Mouse (Mus musculus) megakaryocyte, embryonic 14.5 days (primary cell): ENCODE measurements at regions not wholly inside any gene's neighbourhood (a gene's known extent, or its start where the extent isn't known, plus 50 kb on each side); places are given as distances from the start of the nearest gene placed in this dataset.

ENCODE experiments used
- FLI1 ChIP-seq: IDR thresholded peaks from 2 replicates; pipeline ENCODE4 v1.6.1; 2012; ENCODE audit warnings: low read length, inconsistent platforms, mixed read lengths
- GATA1 ChIP-seq: IDR thresholded peaks from 3 replicates; pipeline ENCODE4 v1.6.1; 2012; ENCODE audit warnings: mixed read lengths, low read length, inconsistent platforms, borderline replicate concordance

DNA sequence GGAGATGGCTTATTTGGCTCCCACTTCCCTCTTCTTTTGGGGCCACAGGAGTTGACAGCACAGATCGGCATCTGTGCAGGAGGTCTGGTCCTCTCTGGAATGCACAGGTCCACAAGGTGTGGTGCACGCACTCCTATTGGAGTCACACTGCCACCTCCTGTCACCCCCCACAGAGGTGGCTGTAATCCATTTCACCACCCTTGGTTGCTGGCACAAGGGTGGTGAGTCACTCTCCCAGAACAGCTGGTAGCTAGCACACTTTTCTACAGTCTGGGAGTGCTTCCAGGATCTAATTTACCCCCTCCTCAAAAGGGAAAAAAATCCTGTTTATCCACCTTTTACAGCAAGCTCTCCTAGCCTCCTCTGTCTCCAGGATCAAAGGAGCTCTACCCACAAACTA, 294.6 kb upstream of the Klf3 start:
- no peak for TF ChIP-seq GATA1
- no peak for TF ChIP-seq FLI1
